18 mouse cellular contexts compared by ENCODE assay signal in the genomic region with DNA sequence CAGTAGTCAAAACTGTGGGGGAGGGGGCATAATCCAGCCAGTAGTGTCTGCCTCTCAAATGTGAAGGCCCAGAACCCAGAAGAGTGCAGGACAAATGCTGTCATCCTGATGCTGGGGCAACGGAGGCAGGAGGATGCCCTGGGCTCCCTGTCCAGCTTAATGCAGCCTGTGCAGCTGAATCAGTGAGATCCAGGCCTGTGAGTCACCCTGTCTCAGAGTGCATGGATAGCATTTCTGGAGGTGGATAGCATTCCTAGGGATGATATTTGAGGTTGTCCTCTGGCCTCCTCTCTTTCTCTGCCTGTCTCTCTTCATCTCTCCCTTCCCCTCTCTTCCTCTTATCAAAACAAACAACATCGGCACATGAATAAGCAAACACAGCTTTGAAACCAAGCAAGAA.
"Had no signal": no experiment of that assay in that cellular context is flagged by ENCODE, and none has a peak within 500 bp of the region (broad histone marks: within the 10 kb centered on the region; RNA-seq: fewer than 3 reads in every experiment).

No protein-coding gene starts in this region.

- H3K36me3 ChIP-seq: limb, embryonic 12.5 days; liver, embryonic 13.5 days; lung, embryonic 15.5 days; midbrain, embryonic 12.5 days; neural tube, embryonic 15.5 days; stomach, embryonic 15.5 days had no signal

- H3K4me1 ChIP-seq: liver, embryonic 13.5 days had no signal

- H3K27ac ChIP-seq: limb, embryonic 12.5 days; liver, embryonic 13.5 days; lung, embryonic 15.5 days; macrophage; midbrain, embryonic 12.5 days; neural tube, embryonic 15.5 days; stomach, embryonic 15.5 days had no signal

- H3K4me3 ChIP-seq: limb, embryonic 12.5 days; liver, embryonic 13.5 days; lung, embryonic 15.5 days; megakaryocyte, embryonic 14.5 days; midbrain, embryonic 12.5 days; myocyte; neural tube, embryonic 15.5 days; stomach, embryonic 15.5 days had no signal

- H3K9me3 ChIP-seq: limb, embryonic 12.5 days; liver, embryonic 13.5 days; lung, embryonic 15.5 days; midbrain, embryonic 12.5 days; neural tube, embryonic 15.5 days; stomach, embryonic 15.5 days had no signal

- DNase-seq: kidney, adult 8-10 months; kidney, postnatal 25 days; layer of hippocampus, postnatal 36 days; liver; liver, embryonic 13.5 days; liver, postnatal 0 days; lung, postnatal 14 days; right cerebral cortex, postnatal 4 days; spleen, adult 18-20 months; thymus, postnatal 4 days had no signal

- H3K9ac ChIP-seq: limb, embryonic 12.5 days; liver, embryonic 13.5 days; liver, postnatal 0 days; lung, embryonic 15.5 days; midbrain, embryonic 12.5 days; neural tube, embryonic 15.5 days; stomach, embryonic 15.5 days had no signal

- ATAC-seq: liver, postnatal 0 days had no signal

- H3K4me2 ChIP-seq: limb, embryonic 12.5 days; liver, embryonic 13.5 days; lung, embryonic 15.5 days; midbrain, embryonic 12.5 days; neural tube, embryonic 15.5 days; stomach, embryonic 15.5 days had no signal

- H3K27me3 ChIP-seq: neural tube, embryonic 15.5 days; stomach, embryonic 15.5 days had no signal
